Mouse (Mus musculus): ENCODE measurements around the gene Plekhm1. TPM values are rescaled to one million over a fixed set of nuclear protein-coding genes. Genes with fewer than 3 reads are reported as not detected.

Gene Plekhm1
- polyA plus RNA-seq, 1 experiment from 2014 or later: 8.4 TPM

DNA sequence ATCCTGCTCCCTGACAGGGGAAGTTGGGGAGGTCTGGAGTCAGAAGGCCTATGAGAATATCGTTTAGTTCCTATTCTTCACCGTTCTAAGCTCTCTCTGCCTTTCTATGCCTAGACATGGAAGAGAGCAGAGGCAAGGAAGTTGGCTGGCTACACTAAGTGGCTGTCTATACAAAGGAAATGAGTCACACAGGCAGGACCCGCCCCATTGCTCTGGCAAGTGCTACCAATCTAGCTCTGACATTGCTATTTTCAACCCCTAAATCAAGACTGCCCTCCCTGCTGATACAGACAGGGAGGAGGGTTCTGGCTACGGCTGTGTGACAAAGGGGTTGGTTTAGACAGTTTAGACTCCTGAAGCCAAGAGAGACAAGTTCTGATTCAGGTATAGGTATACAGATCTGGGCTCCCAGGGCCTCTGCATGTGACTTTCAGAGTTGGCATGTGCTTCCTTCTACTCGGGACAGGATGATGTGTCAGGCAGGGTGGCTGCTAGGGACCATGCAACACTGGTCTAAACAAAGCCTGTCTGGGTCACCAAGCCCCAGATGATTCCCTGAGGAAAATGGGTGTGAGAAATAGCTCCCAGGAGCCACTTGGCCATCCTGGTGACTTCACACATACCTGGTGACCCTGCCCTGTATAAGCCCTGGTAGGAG is 30.4 kb downstream of the Plekhm1 start:
- no peak overlapping the region for H3K27ac ChIP-seq
- H3K4me1 ChIP-seq: no peaks in the 10 kb centered on the region
- peaks cover 48% of the 10 kb centered on the region for H3K36me3 ChIP-seq (replicated peaks)
- WGBS: 84% methylated on average over 5 of the region's 5 CpGs
- H3K4me3 ChIP-seq: no peak overlapping the region
- no peaks in the 10 kb centered on the region for H3K9me3 ChIP-seq
- no peaks in the 10 kb centered on the region for H3K27me3 ChIP-seq (ENCODE audit: poor library complexity, severe bottlenecking)
- no peak for DNase-seq (ENCODE audit: extremely low spot score, low spot score)

DNA sequence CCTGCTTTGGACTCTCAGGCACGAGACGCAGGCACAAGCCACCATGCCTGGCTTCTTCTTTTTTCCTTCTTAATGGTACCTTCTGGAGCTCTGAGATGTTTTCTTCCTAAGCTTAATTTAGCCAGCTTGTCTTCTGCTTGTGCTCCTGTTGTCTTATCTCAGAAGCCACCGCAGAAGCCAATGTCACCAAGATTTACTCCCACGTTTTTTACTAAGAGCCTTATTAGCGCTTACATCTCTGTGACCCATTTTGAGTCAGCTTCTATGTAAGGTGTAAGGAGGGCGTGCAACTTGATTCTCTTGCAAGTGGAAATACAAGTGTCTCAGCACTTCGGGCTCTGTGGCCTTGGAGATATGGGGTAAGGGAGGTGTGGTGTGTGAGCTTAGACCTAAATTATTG is 31.0 kb downstream of the Plekhm1 start:
- DNase-seq (ENCODE audit: extremely low spot score, low spot score): no peak
- H3K27me3 ChIP-seq (ENCODE audit: poor library complexity, severe bottlenecking): no peaks in the 10 kb centered on the region
- WGBS: 93% methylated on average over 7 of the region's 7 CpGs
- H3K4me3 ChIP-seq: no peak overlapping the region
- H3K27ac ChIP-seq: no peak overlapping the region
- no peaks in the 10 kb centered on the region for H3K4me1 ChIP-seq
- no peaks in the 10 kb centered on the region for H3K9me3 ChIP-seq
- peaks cover 48% of the 10 kb centered on the region for H3K36me3 ChIP-seq (replicated peaks)

DNA sequence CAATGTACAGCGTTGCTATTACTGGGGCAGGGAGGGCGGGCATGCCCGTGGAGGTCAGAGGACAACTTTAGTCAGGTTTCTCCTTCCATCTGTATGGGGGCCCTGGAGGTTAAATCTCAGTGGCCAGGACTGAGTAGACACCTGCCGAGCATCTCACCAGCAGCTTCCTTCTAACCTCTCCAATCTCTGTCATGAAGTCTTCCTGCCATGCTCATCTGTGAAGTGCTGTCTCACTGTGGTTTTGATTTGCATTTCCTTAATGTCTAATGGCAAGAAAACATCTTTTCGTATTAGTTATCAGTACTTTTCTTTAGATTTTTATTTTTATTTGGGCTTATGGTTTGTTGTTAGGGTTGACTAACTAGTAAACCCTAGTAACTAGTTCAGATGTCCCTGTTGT is 32.0 kb downstream of the Plekhm1 start:
- WGBS: 94% methylated on average over 5 of the region's 5 CpGs
- H3K4me3 ChIP-seq: no peak overlapping the region
- H3K9me3 ChIP-seq: no peaks in the 10 kb centered on the region
- peaks cover 49% of the 10 kb centered on the region for H3K36me3 ChIP-seq (replicated peaks)
- H3K27ac ChIP-seq: no peak overlapping the region
- no peaks in the 10 kb centered on the region for H3K4me1 ChIP-seq
- H3K27me3 ChIP-seq (ENCODE audit: poor library complexity, severe bottlenecking): no peaks in the 10 kb centered on the region
- DNase-seq (ENCODE audit: extremely low spot score, low spot score): no peak

DNA sequence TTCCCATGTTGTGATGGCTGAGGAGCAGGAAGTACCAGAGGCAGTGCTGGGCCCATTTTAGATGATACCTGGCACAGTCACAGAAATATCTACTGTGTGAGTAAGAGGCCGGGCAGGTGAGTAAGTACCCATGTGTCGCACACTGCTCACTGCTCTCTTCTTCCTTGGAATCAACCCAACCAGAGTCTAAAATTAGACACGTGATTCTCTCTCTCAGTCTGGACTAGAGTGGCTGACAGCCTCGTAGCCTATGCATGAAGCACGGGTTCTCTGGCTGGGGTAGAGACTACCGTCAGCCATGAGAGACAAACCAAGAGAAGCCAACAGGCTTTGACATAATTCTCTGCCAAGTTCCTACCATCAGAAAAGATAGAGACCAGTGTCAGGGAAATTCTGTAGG is 34.1 kb downstream of the Plekhm1 start:
- WGBS: 97% methylated on average over 6 of the region's 6 CpGs
- H3K4me3 ChIP-seq: no peak overlapping the region
- H3K27me3 ChIP-seq (ENCODE audit: poor library complexity, severe bottlenecking): no peaks in the 10 kb centered on the region
- no peak for DNase-seq (ENCODE audit: extremely low spot score, low spot score)
- peaks cover 68% of the 10 kb centered on the region for H3K36me3 ChIP-seq (replicated peaks)
- no peaks in the 10 kb centered on the region for H3K4me1 ChIP-seq
- H3K27ac ChIP-seq: no peak overlapping the region
- H3K9me3 ChIP-seq: no peaks in the 10 kb centered on the region

DNA sequence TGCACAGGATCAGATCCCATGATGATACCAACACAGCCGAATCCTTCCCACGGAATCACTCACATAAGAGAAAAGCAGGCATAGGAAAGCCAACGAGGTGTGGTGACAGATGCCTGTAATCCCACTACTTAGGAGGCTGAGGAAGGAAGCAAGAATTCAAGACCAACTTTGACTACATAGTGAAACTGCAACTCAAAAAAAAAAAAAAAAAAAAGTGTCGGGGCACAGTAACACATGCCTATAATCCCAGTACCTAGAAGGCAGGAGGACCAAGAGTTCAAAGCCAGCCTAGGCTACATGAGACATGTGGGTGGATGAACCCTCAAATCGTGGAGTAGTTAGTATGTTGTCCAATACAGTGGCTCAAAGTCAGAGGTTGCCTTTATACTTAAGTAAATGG is 36.7 kb downstream of the Plekhm1 start:
- no peak for DNase-seq (ENCODE audit: extremely low spot score, low spot score)
- no peaks in the 10 kb centered on the region for H3K9me3 ChIP-seq
- WGBS: 87% methylated on average over 5 of the region's 5 CpGs
- no peak overlapping the region for H3K27ac ChIP-seq
- H3K27me3 ChIP-seq (ENCODE audit: poor library complexity, severe bottlenecking): no peaks in the 10 kb centered on the region
- no peaks in the 10 kb centered on the region; the same call in 1 of the 2 replicates for H3K4me1 ChIP-seq
- H3K36me3 ChIP-seq (replicated peaks): peaks cover 84% of the 10 kb centered on the region
- no peak overlapping the region for H3K4me3 ChIP-seq

DNA sequence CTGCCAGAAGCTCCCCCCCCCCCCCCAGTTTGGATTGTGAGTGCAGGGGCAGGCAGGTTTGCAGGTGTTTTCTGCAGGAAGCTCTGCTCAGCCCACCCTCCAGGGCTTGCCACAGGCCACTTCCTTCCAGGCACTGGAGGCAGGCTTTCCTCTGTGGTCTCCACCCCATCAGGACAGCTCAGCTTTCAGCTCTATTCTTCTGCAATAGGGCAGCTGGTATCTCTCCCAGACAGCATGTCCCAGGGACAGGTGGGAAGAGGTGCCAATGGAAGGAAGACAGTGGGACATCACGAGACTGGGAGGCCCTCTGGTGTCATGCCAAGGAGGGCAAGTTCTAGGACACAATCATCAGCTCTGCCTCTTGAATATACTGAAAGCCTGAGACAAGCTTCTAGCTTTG is 37.2 kb downstream of the Plekhm1 start:
- no peak overlapping the region for H3K27ac ChIP-seq
- WGBS: 79% methylated on average over 1 of the region's 1 CpGs
- no peak for DNase-seq (ENCODE audit: extremely low spot score, low spot score)
- no peaks in the 10 kb centered on the region for H3K9me3 ChIP-seq
- H3K4me3 ChIP-seq: no peak overlapping the region
- H3K27me3 ChIP-seq (ENCODE audit: poor library complexity, severe bottlenecking): no peaks in the 10 kb centered on the region
- peaks cover 87% of the 10 kb centered on the region for H3K36me3 ChIP-seq (replicated peaks)
- H3K4me1 ChIP-seq: no peaks in the 10 kb centered on the region; the same call in 1 of the 2 replicates

DNA sequence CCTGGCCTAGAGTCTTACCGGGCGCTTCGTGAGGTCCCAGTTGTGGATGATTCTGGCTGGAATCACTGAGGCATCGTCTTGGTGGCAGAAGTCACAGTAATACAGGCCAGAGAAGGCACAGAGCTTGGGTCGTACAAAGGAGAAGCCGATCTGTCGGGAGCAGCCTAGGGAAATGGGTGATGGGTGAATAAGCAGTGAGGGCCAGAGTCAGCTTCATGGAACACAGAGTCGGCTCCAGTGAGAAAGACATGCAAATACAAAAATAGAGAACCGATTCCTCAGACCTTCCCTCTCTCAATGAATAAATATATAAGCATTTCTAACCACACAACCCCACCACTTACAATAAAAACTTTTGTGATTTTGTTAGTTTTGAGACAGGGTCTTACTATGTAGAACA is 38.6 kb downstream of the Plekhm1 start:
- Histone ChIP-seq H3K4me3 (no peak overlapping the region), H3K4me1 (no peaks in the 10 kb centered on the region; the same call in 1 of the 2 replicates), H3K27ac (no peak overlapping the region), H3K27me3 (ENCODE audit: poor library complexity, severe bottlenecking) (no peaks in the 10 kb centered on the region), H3K36me3 (replicated peaks) (peaks cover 80% of the 10 kb centered on the region), H3K9me3 (no peaks in the 10 kb centered on the region)
- 92% methylated on average over 9 of the region's 9 CpGs for WGBS
- no peak for DNase-seq (ENCODE audit: extremely low spot score, low spot score)

DNA sequence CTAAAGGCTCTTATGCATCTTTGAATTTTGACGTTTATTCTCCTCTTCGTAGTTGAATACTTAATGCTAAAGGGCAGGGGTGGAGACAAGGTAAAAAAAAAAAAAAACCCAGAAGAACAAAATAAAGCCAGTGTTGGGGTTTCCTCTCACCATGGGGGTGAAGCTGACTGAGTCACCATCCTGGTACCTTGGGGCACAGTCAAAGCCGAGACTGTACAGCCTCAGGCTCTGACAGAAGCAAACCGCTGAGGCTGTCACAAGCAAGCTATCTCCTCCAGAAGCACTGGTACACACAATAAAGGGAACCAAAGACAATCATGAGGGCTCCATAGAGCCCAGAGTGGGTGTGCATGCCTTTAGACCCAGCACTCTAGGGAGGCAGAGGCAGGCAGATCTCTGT is 39.9 kb downstream of the Plekhm1 start:
- Histone ChIP-seq H3K27me3 (ENCODE audit: poor library complexity, severe bottlenecking) (no peaks in the 10 kb centered on the region), H3K4me3 (no peak overlapping the region), H3K27ac (no peak overlapping the region), H3K36me3 (replicated peaks) (peaks cover 70% of the 10 kb centered on the region), H3K9me3 (no peaks in the 10 kb centered on the region), H3K4me1 (no peaks in the 10 kb centered on the region; the same call in 1 of the 2 replicates)
- DNase-seq (ENCODE audit: extremely low spot score, low spot score): no peak
- WGBS: 93% methylated on average over 4 of the region's 4 CpGs

DNA sequence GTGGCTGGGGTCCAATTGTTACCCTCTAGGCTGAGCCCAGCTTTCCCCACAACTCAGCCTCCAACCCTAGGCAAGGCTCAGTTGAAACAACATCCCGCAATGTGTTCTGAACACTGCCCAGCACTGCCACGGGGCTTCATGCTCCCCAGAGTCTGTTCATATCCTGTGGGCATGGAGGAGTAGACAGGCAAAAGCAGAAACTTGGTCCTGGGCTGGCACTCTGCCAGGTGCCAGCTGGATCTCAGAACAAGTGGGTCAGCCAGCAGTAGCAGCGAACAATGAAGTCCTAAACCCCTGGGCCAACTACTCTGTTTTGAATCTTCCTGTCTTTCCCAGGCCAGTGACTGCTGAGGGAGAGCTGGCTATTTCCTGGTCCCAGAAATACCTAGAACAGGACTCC is 40.4 kb downstream of the Plekhm1 start:
- Histone ChIP-seq H3K27ac (peak overlapping the region; percentile 17; the same call in 1 of the 2 replicates), H3K9me3 (no peaks in the 10 kb centered on the region), H3K27me3 (ENCODE audit: poor library complexity, severe bottlenecking) (no peaks in the 10 kb centered on the region), H3K36me3 (replicated peaks) (peaks cover 70% of the 10 kb centered on the region), H3K4me1 (no peaks in the 10 kb centered on the region; the same call in 1 of the 2 replicates), H3K4me3 (no peak overlapping the region)
- DNase-seq (ENCODE audit: extremely low spot score, low spot score): no peak
- WGBS: 92% methylated on average over 3 of the region's 3 CpGs

DNA sequence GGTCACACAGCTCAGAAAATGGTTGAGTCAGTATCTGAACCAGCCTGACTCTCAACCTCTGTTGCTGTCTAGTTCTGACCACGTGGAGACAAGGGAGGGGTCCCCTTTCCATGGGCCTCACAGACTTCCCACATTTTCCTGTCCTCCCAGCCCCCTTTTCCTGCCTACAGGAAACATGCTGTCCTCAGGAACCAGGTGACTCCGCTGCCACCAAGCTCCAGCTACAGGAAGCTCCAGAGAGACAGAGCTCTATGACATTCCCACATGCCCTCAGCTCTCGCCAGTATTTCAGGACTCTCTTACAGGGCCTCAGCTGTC is 41.3 kb downstream of the Plekhm1 start:
- peaks cover 70% of the 10 kb centered on the region for H3K36me3 ChIP-seq (replicated peaks)
- WGBS: 73% methylated on average over 3 of the region's 3 CpGs
- no peak overlapping the region for H3K4me3 ChIP-seq
- no peak overlapping the region; the same call in 1 of the 2 replicates for H3K27ac ChIP-seq
- DNase-seq (ENCODE audit: extremely low spot score, low spot score): no peak
- H3K27me3 ChIP-seq (ENCODE audit: poor library complexity, severe bottlenecking): peaks cover 2% of the 10 kb centered on the region
- H3K4me1 ChIP-seq: no peaks in the 10 kb centered on the region; the same call in 1 of the 2 replicates
- no peaks in the 10 kb centered on the region for H3K9me3 ChIP-seq

DNA sequence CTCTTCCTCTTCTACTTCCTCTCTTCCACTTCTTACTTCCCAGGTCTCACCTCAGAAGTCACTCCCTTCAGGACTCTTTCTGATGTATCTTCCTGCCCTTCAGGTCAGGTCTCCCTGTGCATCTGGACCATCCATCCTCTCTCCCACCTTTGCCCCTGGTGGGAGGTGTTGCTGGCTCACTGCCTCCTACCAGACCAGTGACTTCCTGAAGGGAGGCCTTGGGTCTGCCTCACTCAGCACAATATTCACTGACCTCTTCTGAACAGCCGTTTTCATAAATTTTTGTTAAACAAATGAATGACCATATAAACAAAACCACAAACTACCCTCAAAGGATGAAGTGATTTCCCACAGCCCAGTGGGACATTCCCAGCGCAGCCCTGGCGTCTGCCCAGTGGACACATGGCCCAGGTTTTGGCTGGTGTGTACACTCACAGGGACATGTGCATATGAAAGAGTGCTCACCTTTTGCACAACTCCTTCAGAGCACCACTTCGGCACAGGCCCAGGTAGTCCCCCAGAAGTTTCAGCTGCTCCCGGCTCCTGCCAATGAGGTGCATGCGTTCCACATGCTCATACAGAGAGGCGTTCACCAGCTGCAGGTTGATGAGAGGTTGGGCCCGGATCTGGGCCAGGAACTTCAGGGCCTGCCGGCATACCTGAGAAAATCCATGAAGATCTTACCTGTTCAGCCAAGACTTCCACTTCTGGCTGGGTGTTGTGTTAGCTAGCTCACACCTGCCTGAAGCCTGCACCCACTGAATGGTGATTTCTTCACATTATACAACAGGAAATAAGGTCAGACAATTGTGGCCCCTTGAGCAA is 41.9 kb downstream of the Plekhm1 start:
- DNase-seq (ENCODE audit: extremely low spot score, low spot score): no peak
- H3K36me3 ChIP-seq (replicated peaks): peaks cover 68% of the 10 kb centered on the region
- H3K4me1 ChIP-seq: no peaks in the 10 kb centered on the region; the same call in 1 of the 2 replicates
- no peak overlapping the region for H3K27ac ChIP-seq
- WGBS: 93% methylated on average over 9 of the region's 9 CpGs
- peaks cover 7% of the 10 kb centered on the region for H3K27me3 ChIP-seq (ENCODE audit: poor library complexity, severe bottlenecking)
- H3K9me3 ChIP-seq: no peaks in the 10 kb centered on the region
- no peak overlapping the region for H3K4me3 ChIP-seq

DNA sequence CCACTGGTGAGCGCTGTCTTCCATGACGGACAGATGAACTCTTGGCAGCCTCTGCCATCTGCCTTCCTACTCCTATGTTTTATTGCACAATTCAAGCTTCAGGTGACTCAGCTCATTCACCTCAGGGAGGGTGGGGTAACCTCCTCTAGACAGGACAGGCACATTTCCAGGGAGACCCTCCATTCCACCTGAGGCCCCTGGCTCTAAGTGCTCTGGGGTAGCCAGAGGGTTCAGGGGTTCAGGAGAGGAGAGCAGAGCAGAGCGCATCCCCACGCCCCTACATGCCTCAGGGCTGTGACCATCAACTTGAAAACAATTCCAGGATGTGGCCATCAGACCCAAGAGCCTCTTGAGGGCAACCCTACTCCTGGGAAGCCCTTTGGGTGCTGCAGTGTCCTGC is 47.0 kb downstream of the Plekhm1 start:
- 97% methylated on average over 4 of the region's 4 CpGs for WGBS
- no peak overlapping the region for H3K4me3 ChIP-seq
- DNase-seq (ENCODE audit: extremely low spot score, low spot score): no peak
- H3K27ac ChIP-seq: no peak overlapping the region
- peaks cover 31% of the 10 kb centered on the region for H3K36me3 ChIP-seq (replicated peaks)
- H3K9me3 ChIP-seq: no peaks in the 10 kb centered on the region
- peaks cover 40% of the 10 kb centered on the region for H3K4me1 ChIP-seq
- H3K27me3 ChIP-seq (ENCODE audit: poor library complexity, severe bottlenecking): peaks cover 58% of the 10 kb centered on the region

DNA sequence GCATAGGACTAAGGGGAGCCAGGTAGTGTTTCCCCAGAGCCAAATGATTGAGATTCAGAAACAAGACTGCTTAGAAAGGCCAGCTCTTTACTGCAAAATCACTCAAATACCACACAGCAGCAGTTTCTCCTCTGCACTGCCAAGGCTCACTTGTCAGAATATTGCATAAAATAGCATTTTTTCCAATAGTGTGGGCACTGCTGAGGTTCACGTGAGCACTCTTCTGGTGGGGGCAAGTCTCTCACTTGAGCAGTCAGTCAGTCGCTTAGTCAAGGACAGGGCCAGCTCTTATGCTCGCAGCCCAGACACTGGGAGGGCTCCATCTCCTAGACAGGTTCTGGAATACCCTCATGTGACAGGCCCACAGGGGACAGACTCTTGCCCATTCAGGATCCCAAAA is 47.5 kb downstream of the Plekhm1 start:
- Histone ChIP-seq H3K36me3 (replicated peaks) (peaks cover 26% of the 10 kb centered on the region), H3K27ac (no peak overlapping the region), H3K9me3 (no peaks in the 10 kb centered on the region), H3K27me3 (ENCODE audit: poor library complexity, severe bottlenecking) (peaks cover 63% of the 10 kb centered on the region), H3K4me1 (peaks cover 45% of the 10 kb centered on the region), H3K4me3 (no peak overlapping the region)
- no peak for DNase-seq (ENCODE audit: extremely low spot score, low spot score)
- WGBS: 80% methylated on average over 3 of the region's 3 CpGs

Measured in forebrain, embryonic 10.5 days (tissue).